Mouse (Mus musculus) hindbrain, postnatal 0 days (tissue): ENCODE measurements around the gene Gm21778. TPM values are rescaled to one million over a fixed set of nuclear protein-coding genes. Genes with fewer than 3 reads are reported as not detected.
"Not testable (repeated sequence)": the region's sequence is repeated elsewhere in the genome, so short reads cannot be mapped to it uniquely, and the experiment has no call there.

Experiments used
- ATAC-seq: fragments of 200-750 bp; cut with Nextera tagmentation; 2 replicates; pipeline ENCODE4 v1.8.0; 2017; ENCODE audit warnings: mild to moderate bottlenecking, moderate TSS enrichment, moderate library complexity
- DNase-seq: peaks from one replicate; pipeline ENCODE4 v3.0.0-alpha.2; 2015; ENCODE audit warnings: low spot score
- H3K27ac ChIP-seq: fragments of 300-500 bp; sonication (generic); 2 replicates; pipeline ENCODE4 v1.5.1; 2014; ENCODE audit warnings: mild to moderate bottlenecking
- H3K27me3 ChIP-seq: fragments of 300-500 bp; sonication (generic); 2 replicates; pipeline ENCODE4 v1.6.1; 2014; ENCODE audit warnings: low read length, mixed read lengths; ENCODE audit not compliant: insufficient read depth
- H3K36me3 ChIP-seq: fragments of 300-500 bp; sonication (generic); 2 replicates; pipeline ENCODE4 v1.6.1; 2014; ENCODE audit warnings: low read length, mixed read lengths; ENCODE audit not compliant: insufficient read depth
- H3K4me1 ChIP-seq: fragments of 300-500 bp; sonication (generic); 2 replicates; pipeline ENCODE4 v1.6.1; 2014; ENCODE audit warnings: antibody characterized with exemption, low read length, mixed read lengths; ENCODE audit not compliant: insufficient read depth
- H3K4me2 ChIP-seq: fragments of 300-500 bp; sonication (generic); 2 replicates; pipeline ENCODE4 v1.6.1; 2014; ENCODE audit warnings: low read depth, mild to moderate bottlenecking, low read length, moderate library complexity, mixed read lengths
- H3K4me3 ChIP-seq: fragments of 300-500 bp; sonication (generic); 2 replicates; pipeline ENCODE4 v1.5.1; 2014; ENCODE audit warnings: low read length
- H3K9ac ChIP-seq: fragments of 300-500 bp; sonication (generic); replicated peaks from 2 replicates; pipeline ENCODE4 v1.6.1; 2014; ENCODE audit warnings: mild to moderate bottlenecking, low read length, moderate library complexity, mixed read lengths
- H3K9me3 ChIP-seq: fragments of 300-500 bp; sonication (generic); 2 replicates; pipeline ENCODE4 v1.6.1; 2016; ENCODE audit warnings: low read length, mixed read lengths
- polyA plus RNA-seq: library from polyadenylated mRNA; unstranded; fragments of >200 nt; fragmentation: Nextera tagmentation; extraction: Ambion mirVana; gene quantifications from 2 replicates; pipeline ENCODE4 v1.2.1, GENCODE M21; 2015
- total RNA-seq: library from RNA; depleted of rRNA; stranded (reverse); fragments of >200 nt; gene quantifications from 2 replicates; pipeline ENCODE4 v1.2.3, GENCODE M21; 2014; rRNA removed

Gm21778 gene
- total RNA-seq (not detected in 2 replicates), polyA plus RNA-seq (not detected in 2 replicates)

- not testable (repeated sequence) for H3K9me3 ChIP-seq, H3K4me1 ChIP-seq, H3K4me3 ChIP-seq, H3K4me2 ChIP-seq, H3K9ac ChIP-seq, H3K27ac ChIP-seq, ATAC-seq, DNase-seq, H3K36me3 ChIP-seq, H3K27me3 ChIP-seq
These were observed at the start of gene Gm21778 for GRCm38 (mm10) chrY:5942160-5942559. Gm21778 (plus strand) TSS chrY:5942460.

Other genes starting within 250 kb of the Gm21778 start
- not detected in 2 replicates for gene Gm20914, start 216.5 kb upstream of the Gm21778 start, total RNA-seq
- gene Gm20914, start 216.5 kb upstream of the Gm21778 start, polyA plus RNA-seq, result not detected in 2 replicates
- gene Gm28171, start 149.1 kb upstream of the Gm21778 start, total RNA-seq, result not detected in 2 replicates
- gene Gm28171, start 149.1 kb upstream of the Gm21778 start, polyA plus RNA-seq, result not detected in 2 replicates